ENCODE assay signal across 8 mouse cellular contexts in genomic region chr5:124362982-124363381, GRCm38 (mm10). TPM values are rescaled to one million over a fixed set of nuclear protein-coding genes. Genes with fewer than 3 reads are reported as not detected.
DNase-seq lines count a peak whose midpoint lies in the region; ATAC-seq and TF ChIP-seq lines count a peak whose summit lies in the region.
"Not testable (repeated sequence)": the region's sequence is repeated elsewhere in the genome, so short reads cannot be mapped to it uniquely, and the experiment has no call there.

Gene Cdk2ap1, minus strand, starts transcription at chr5:124363082.

- H3K4me3 ChIP-seq in embryonic facial prominence, embryonic 13.5 days; kidney, postnatal 0 days (replicated peaks; ENCODE audit: low read depth, low read length); limb, embryonic 13.5 days; midbrain, embryonic 10.5 days; stomach, embryonic 16.5 days (replicated peaks; ENCODE audit: low read length): not testable (repeated sequence)

- not testable (repeated sequence) for ATAC-seq in Patski; embryonic facial prominence, embryonic 13.5 days (ENCODE audit: insufficient number of reproducible peaks, insufficient read depth, low FRiP score, low TSS enrichment, low read depth); kidney, postnatal 0 days (replicated peaks; ENCODE audit: low FRiP score, low read depth); limb, embryonic 13.5 days (ENCODE audit: low FRiP score, low read depth); stomach, embryonic 16.5 days (ENCODE audit: insufficient read depth, low FRiP score)

- H3K36me3 ChIP-seq in embryonic facial prominence, embryonic 13.5 days; kidney, postnatal 0 days (ENCODE audit: insufficient read depth, low read length); limb, embryonic 13.5 days; stomach, embryonic 16.5 days (ENCODE audit: control insufficient read depth, insufficient read depth, low read length): not testable (repeated sequence)
- H3K36me3 ChIP-seq in midbrain, embryonic 10.5 days: peaks cover 10% of the 10 kb centered on the region; the same call in 1 of the 2 replicates

- in situ Hi-C loops in Patski (cut with MboI; ENCODE audit: low pct_unique_long_range_greater_than_20kb): not testable (repeated sequence)

- TF ChIP-seq CTCF in Patski (IDR thresholded peaks at IDR 0.05); kidney, postnatal 0 days (IDR thresholded peaks at IDR 0.05; ENCODE audit: low read depth): not testable (repeated sequence)

- not testable (repeated sequence) for H3K9me3 ChIP-seq in embryonic facial prominence, embryonic 13.5 days; kidney, postnatal 0 days (replicated peaks; ENCODE audit: low read length); limb, embryonic 13.5 days; midbrain, embryonic 10.5 days (replicated peaks); stomach, embryonic 16.5 days (replicated peaks; ENCODE audit: control insufficient read depth, low read length)

- not testable (repeated sequence) for DNase-seq in Patski (ENCODE audit: low read depth, low spot score); gastrocnemius, postnatal 14 days; heart, postnatal 36 days; kidney, postnatal 0 days (ENCODE audit: low spot score); midbrain, embryonic 10.5 days (ENCODE audit: low spot score)

- not testable (repeated sequence) for H3K4me1 ChIP-seq in embryonic facial prominence, embryonic 13.5 days; kidney, postnatal 0 days (replicated peaks; ENCODE audit: insufficient read depth, low read length); limb, embryonic 13.5 days; midbrain, embryonic 10.5 days; stomach, embryonic 16.5 days (ENCODE audit: control insufficient read depth, insufficient read depth, low read length)

- not testable (repeated sequence) for H3K4me2 ChIP-seq in embryonic facial prominence, embryonic 13.5 days; kidney, postnatal 0 days (ENCODE audit: low read length); limb, embryonic 13.5 days (replicated peaks); stomach, embryonic 16.5 days (ENCODE audit: low read depth, low read length)

- H3K9ac ChIP-seq in embryonic facial prominence, embryonic 13.5 days; kidney, postnatal 0 days (ENCODE audit: low read depth, low read length); limb, embryonic 13.5 days; stomach, embryonic 16.5 days (ENCODE audit: low read length): not testable (repeated sequence)

- H3K27ac ChIP-seq in embryonic facial prominence, embryonic 13.5 days; kidney, postnatal 0 days; limb, embryonic 13.5 days; midbrain, embryonic 10.5 days (replicated peaks); stomach, embryonic 16.5 days (ENCODE audit: low read length): not testable (repeated sequence)

- intact Hi-C loops in gastrocnemius, postnatal 14 days (cut with DNase I; ENCODE audit: low total_unique reads); heart, postnatal 36 days (cut with DNase I): not testable (repeated sequence)

- POLR2A ChIA-PET in Patski (lab: Charles Lee): not testable (repeated sequence)

- H3K27me3 ChIP-seq in Patski; embryonic facial prominence, embryonic 13.5 days; kidney, postnatal 0 days (ENCODE audit: insufficient read depth, low read length); limb, embryonic 13.5 days; midbrain, embryonic 10.5 days (ENCODE audit: low read depth, poor library complexity, severe bottlenecking); stomach, embryonic 16.5 days (ENCODE audit: control insufficient read depth, insufficient read depth, low read length): not testable (repeated sequence)

- WGBS in embryonic facial prominence, embryonic 13.5 days: 87% methylated on average over 5 of the region's 5 CpGs
- 89% methylated on average over 5 of the region's 5 CpGs for WGBS in kidney, postnatal 0 days
- 88% methylated on average over 5 of the region's 5 CpGs for WGBS in limb, embryonic 13.5 days
- WGBS in midbrain, embryonic 10.5 days: 90% methylated on average over 5 of the region's 5 CpGs
- WGBS in stomach, embryonic 16.5 days: 89% methylated on average over 5 of the region's 5 CpGs

- CTCF ChIA-PET in Patski (lab: Charles Lee): interaction anchor here (2.1 kb wide), 1 partner anchor 25 kb away, joined by 6 read pairs; no protein-coding TSS in a partner anchor

RNA-seq across cellular contexts. Expression of gene Cdk2ap1, which starts in this region (rescaled TPM):
- polyA plus RNA-seq in Patski (2021): 231 TPM
- 40.1 and 43.8 TPM in 2 replicates for polyA plus RNA-seq in embryonic facial prominence, embryonic 13.5 days (2015; fragmentation: Nextera tagmentation; extraction: Ambion mirVana)
- 100 to 1,000 TPM in 1 of 2 experiments, 10 to 100 TPM in 1; 99.5 to 128 TPM for total RNA-seq in gastrocnemius, postnatal 14 days (2021)
- 100 to 1,000 TPM; 164 to 167 TPM for total RNA-seq in heart, postnatal 36 days (2021)
- 57.7 and 131 TPM in 2 replicates for polyA plus RNA-seq in kidney, postnatal 0 days (2015; fragmentation: Nextera tagmentation; extraction: Ambion mirVana)
- 43.7 and 49.6 TPM in 2 replicates for polyA plus RNA-seq in limb, embryonic 13.5 days (2015; fragmentation: Nextera tagmentation; extraction: Ambion mirVana)
- 61.6 and 64.3 TPM in 2 replicates for polyA plus RNA-seq in midbrain, embryonic 10.5 days (2016; fragmentation: Nextera tagmentation; extraction: Ambion mirVana)
- 18.6 and 22.0 TPM in 2 replicates for polyA plus RNA-seq in stomach, embryonic 16.5 days (2015; fragmentation: Nextera tagmentation; extraction: Ambion mirVana)
